Mouse (Mus musculus): Measurements from ENCODE around the gene Vti1a. TPM values are rescaled to one million over a fixed set of nuclear protein-coding genes. Genes with fewer than 3 reads are reported as not detected.

Vti1a gene
- polyA plus RNA-seq, 1 experiment from 2014 or later = 27.4 TPM

GRCm38 (mm10) chr19:55559331-55559730 is 243.2 kb downstream of the Vti1a start:
- 65% methylated on average over 12 of the region's 12 CpGs for WGBS
- Histone ChIP-seq H3K36me3 (ENCODE audit: control insufficient read depth, insufficient read depth, low read length) (no peaks in the 10 kb centered on the region), H3K4me3 (ENCODE audit: low read length) (no peak overlapping the region), H3K27me3 (replicated peaks; ENCODE audit: control insufficient read depth, insufficient read depth, low read length) (no peaks in the 10 kb centered on the region), H3K9me3 (ENCODE audit: control insufficient read depth, low read length) (no peaks in the 10 kb centered on the region), H3K9ac (ENCODE audit: low read depth, low read length) (no peak overlapping the region), H3K4me1 (ENCODE audit: control insufficient read depth, insufficient read depth, low read length) (peaks cover 24% of the 10 kb centered on the region), H3K27ac (ENCODE audit: low read length) (no peak overlapping the region), H3K4me2 (ENCODE audit: low read depth, low read length) (no peak overlapping the region)
- ATAC-seq = no peak

GRCm38 (mm10) chr19:55560088-55560682 is 244.1 kb downstream of the Vti1a start:
- H3K27me3 ChIP-seq (replicated peaks; ENCODE audit: control insufficient read depth, insufficient read depth, low read length) = no peaks in the 10 kb centered on the region
- no peak overlapping the region for H3K9ac ChIP-seq (ENCODE audit: low read depth, low read length)
- H3K36me3 ChIP-seq (ENCODE audit: control insufficient read depth, insufficient read depth, low read length) = no peaks in the 10 kb centered on the region
- no peak overlapping the region for H3K4me2 ChIP-seq (ENCODE audit: low read depth, low read length)
- WGBS = 76% methylated on average over 11 of the region's 11 CpGs
- no peaks in the 10 kb centered on the region for H3K9me3 ChIP-seq (ENCODE audit: control insufficient read depth, low read length)
- peaks cover 27% of the 10 kb centered on the region for H3K4me1 ChIP-seq (ENCODE audit: control insufficient read depth, insufficient read depth, low read length)
- no peak for ATAC-seq
- no peak overlapping the region for H3K4me3 ChIP-seq (ENCODE audit: low read length)
- no peak overlapping the region for H3K27ac ChIP-seq (ENCODE audit: low read length)

- H3K27me3 ChIP-seq (replicated peaks; ENCODE audit: control insufficient read depth, insufficient read depth, low read length) = no peaks in the 10 kb centered on the region
- H3K9me3 ChIP-seq (ENCODE audit: control insufficient read depth, low read length) = no peaks in the 10 kb centered on the region
- H3K4me3 ChIP-seq (ENCODE audit: low read length) = no peak overlapping the region
- H3K36me3 ChIP-seq (ENCODE audit: control insufficient read depth, insufficient read depth, low read length) = no peaks in the 10 kb centered on the region
- peaks cover 29% of the 10 kb centered on the region for H3K4me1 ChIP-seq (ENCODE audit: control insufficient read depth, insufficient read depth, low read length)
- H3K27ac ChIP-seq (ENCODE audit: low read length) = no peak overlapping the region
- H3K4me2 ChIP-seq (ENCODE audit: low read depth, low read length) = no peak overlapping the region
- no peak for ATAC-seq
- H3K9ac ChIP-seq (ENCODE audit: low read depth, low read length) = no peak overlapping the region
- WGBS = 91% methylated on average over 10 of the region's 10 CpGs
Observed at GRCm38 (mm10) chr19:55561469-55561868, 245.4 kb downstream of the Vti1a start.

GRCm38 (mm10) chr19:55562487-55563147 is 246.5 kb downstream of the Vti1a start:
- Histone ChIP-seq H3K4me3 (ENCODE audit: low read length) (no peak overlapping the region), H3K27ac (ENCODE audit: low read length) (no peak overlapping the region), H3K4me2 (ENCODE audit: low read depth, low read length) (no peak overlapping the region), H3K9me3 (ENCODE audit: control insufficient read depth, low read length) (no peaks in the 10 kb centered on the region), H3K27me3 (replicated peaks; ENCODE audit: control insufficient read depth, insufficient read depth, low read length) (no peaks in the 10 kb centered on the region), H3K4me1 (ENCODE audit: control insufficient read depth, insufficient read depth, low read length) (peaks cover 36% of the 10 kb centered on the region), H3K9ac (ENCODE audit: low read depth, low read length) (no peak overlapping the region), H3K36me3 (ENCODE audit: control insufficient read depth, insufficient read depth, low read length) (no peaks in the 10 kb centered on the region)
- 72% methylated on average over 14 of the region's 14 CpGs for WGBS
- ATAC-seq = no peak

GRCm38 (mm10) chr19:55563148-55563651 is 247.1 kb downstream of the Vti1a start:
- ATAC-seq = no peak
- no peaks in the 10 kb centered on the region for H3K36me3 ChIP-seq (ENCODE audit: control insufficient read depth, insufficient read depth, low read length)
- H3K4me2 ChIP-seq (ENCODE audit: low read depth, low read length) = no peak overlapping the region
- H3K27ac ChIP-seq (ENCODE audit: low read length) = no peak overlapping the region
- H3K4me3 ChIP-seq (ENCODE audit: low read length) = no peak overlapping the region
- H3K9me3 ChIP-seq (ENCODE audit: control insufficient read depth, low read length) = no peaks in the 10 kb centered on the region
- WGBS = 70% methylated on average over 15 of the region's 15 CpGs
- H3K27me3 ChIP-seq (replicated peaks; ENCODE audit: control insufficient read depth, insufficient read depth, low read length) = no peaks in the 10 kb centered on the region
- no peak overlapping the region for H3K9ac ChIP-seq (ENCODE audit: low read depth, low read length)
- peaks cover 36% of the 10 kb centered on the region for H3K4me1 ChIP-seq (ENCODE audit: control insufficient read depth, insufficient read depth, low read length)

- Histone ChIP-seq H3K36me3 (ENCODE audit: control insufficient read depth, insufficient read depth, low read length) (no peaks in the 10 kb centered on the region), H3K27me3 (replicated peaks; ENCODE audit: control insufficient read depth, insufficient read depth, low read length) (no peaks in the 10 kb centered on the region), H3K9me3 (ENCODE audit: control insufficient read depth, low read length) (no peaks in the 10 kb centered on the region), H3K9ac (ENCODE audit: low read depth, low read length) (no peak overlapping the region), H3K4me2 (ENCODE audit: low read depth, low read length) (no peak overlapping the region), H3K4me3 (ENCODE audit: low read length) (no peak overlapping the region), H3K27ac (ENCODE audit: low read length) (no peak overlapping the region), H3K4me1 (ENCODE audit: control insufficient read depth, insufficient read depth, low read length) (peaks cover 36% of the 10 kb centered on the region)
- 85% methylated on average over 13 of the region's 13 CpGs for WGBS
- ATAC-seq = no peak
Observed at GRCm38 (mm10) chr19:55564104-55564938, 248.2 kb downstream of the Vti1a start.

GRCm38 (mm10) chr19:55565111-55565510 is 249.0 kb downstream of the Vti1a start:
- WGBS = 80% methylated on average over 11 of the region's 11 CpGs
- H3K9me3 ChIP-seq (ENCODE audit: control insufficient read depth, low read length) = no peaks in the 10 kb centered on the region
- no peak overlapping the region for H3K4me2 ChIP-seq (ENCODE audit: low read depth, low read length)
- no peak for ATAC-seq
- H3K27ac ChIP-seq (ENCODE audit: low read length) = no peak overlapping the region
- no peak overlapping the region for H3K4me3 ChIP-seq (ENCODE audit: low read length)
- peaks cover 43% of the 10 kb centered on the region for H3K4me1 ChIP-seq (ENCODE audit: control insufficient read depth, insufficient read depth, low read length)
- H3K9ac ChIP-seq (ENCODE audit: low read depth, low read length) = no peak overlapping the region
- no peaks in the 10 kb centered on the region for H3K27me3 ChIP-seq (replicated peaks; ENCODE audit: control insufficient read depth, insufficient read depth, low read length)
- H3K36me3 ChIP-seq (ENCODE audit: control insufficient read depth, insufficient read depth, low read length) = no peaks in the 10 kb centered on the region

GRCm38 (mm10) chr19:55565523-55566369 is 249.7 kb downstream of the Vti1a start:
- no peaks in the 10 kb centered on the region for H3K27me3 ChIP-seq (replicated peaks; ENCODE audit: control insufficient read depth, insufficient read depth, low read length)
- H3K27ac ChIP-seq (ENCODE audit: low read length) = no peak overlapping the region
- H3K36me3 ChIP-seq (ENCODE audit: control insufficient read depth, insufficient read depth, low read length) = no peaks in the 10 kb centered on the region
- H3K9me3 ChIP-seq (ENCODE audit: control insufficient read depth, low read length) = no peaks in the 10 kb centered on the region
- ATAC-seq = no peak
- H3K4me3 ChIP-seq (ENCODE audit: low read length) = no peak overlapping the region
- H3K4me2 ChIP-seq (ENCODE audit: low read depth, low read length) = no peak overlapping the region
- WGBS = 41% methylated on average over 6 of the region's 6 CpGs
- no peak overlapping the region for H3K9ac ChIP-seq (ENCODE audit: low read depth, low read length)
- peaks cover 46% of the 10 kb centered on the region for H3K4me1 ChIP-seq (ENCODE audit: control insufficient read depth, insufficient read depth, low read length)

- Histone ChIP-seq H3K4me2 (ENCODE audit: low read depth, low read length) (no peak overlapping the region), H3K9me3 (ENCODE audit: control insufficient read depth, low read length) (no peaks in the 10 kb centered on the region), H3K27me3 (replicated peaks; ENCODE audit: control insufficient read depth, insufficient read depth, low read length) (no peaks in the 10 kb centered on the region), H3K27ac (ENCODE audit: low read length) (no peak overlapping the region), H3K9ac (ENCODE audit: low read depth, low read length) (no peak overlapping the region), H3K4me1 (ENCODE audit: control insufficient read depth, insufficient read depth, low read length) (peaks cover 39% of the 10 kb centered on the region), H3K4me3 (ENCODE audit: low read length) (no peak overlapping the region), H3K36me3 (ENCODE audit: control insufficient read depth, insufficient read depth, low read length) (no peaks in the 10 kb centered on the region)
- no peak for ATAC-seq
- WGBS = 68% methylated on average over 7 of the region's 7 CpGs
Observed at GRCm38 (mm10) chr19:55569114-55569513, 253.0 kb downstream of the Vti1a start.
